Mouse (Mus musculus): ENCODE data around the gene Nln.
A peak's percentile ranks its signal among the peaks of the same experiment; 100 is the strongest.

The Nln gene

GRCm38 (mm10) chr13:104015246-104016105 lies 93.9 kb downstream of the Nln start:
- DNase-seq (ENCODE audit: low spot score), result no peak

GRCm38 (mm10) chr13:104014038-104014437 lies 95.4 kb downstream of the Nln start:
- DNase-seq (ENCODE audit: low spot score), result no peak

- no peak for DNase-seq (ENCODE audit: low spot score)
These were observed 96.0 kb downstream of the Nln start for GRCm38 (mm10) chr13:104013380-104013779.

- DNase-seq (ENCODE audit: low spot score), result no peak
These were observed 97.1 kb downstream of the Nln start for GRCm38 (mm10) chr13:104012214-104012833.

- no peak for DNase-seq (ENCODE audit: low spot score)
These were observed 98.1 kb downstream of the Nln start for GRCm38 (mm10) chr13:104011289-104011688.

- no peak for DNase-seq (ENCODE audit: low spot score)
These were observed 104.1 kb downstream of the Nln start for GRCm38 (mm10) chr13:104005231-104005845.

GRCm38 (mm10) chr13:103994085-103994455 lies 115.3 kb downstream of the Nln start:
- DNase-seq (ENCODE audit: low spot score), result no peak

- DNase-seq (ENCODE audit: low spot score), result no peak
These were observed 116.0 kb downstream of the Nln start for GRCm38 (mm10) chr13:103993142-103994084.

GRCm38 (mm10) chr13:103986660-103987059 lies 122.8 kb downstream of the Nln start:
- DNase-seq (ENCODE audit: low spot score), result no peak

GRCm38 (mm10) chr13:103985510-103986278 lies 123.7 kb downstream of the Nln start:
- peak; percentile 54 for DNase-seq (ENCODE audit: low spot score)

- no peak for DNase-seq (ENCODE audit: low spot score)
These were observed 127.0 kb downstream of the Nln start for GRCm38 (mm10) chr13:103982376-103982775.

- no peak for DNase-seq (ENCODE audit: low spot score)
These were observed 129.0 kb downstream of the Nln start for GRCm38 (mm10) chr13:103980414-103980813.

GRCm38 (mm10) chr13:103978286-103978866 lies 131.0 kb downstream of the Nln start:
- DNase-seq (ENCODE audit: low spot score), result no peak

- DNase-seq (ENCODE audit: low spot score), result no peak
These were observed 131.6 kb downstream of the Nln start for GRCm38 (mm10) chr13:103977844-103978243.

- DNase-seq (ENCODE audit: low spot score), result no peak
These were observed 133.2 kb downstream of the Nln start for GRCm38 (mm10) chr13:103976181-103976724.

- no peak for DNase-seq (ENCODE audit: low spot score)
These were observed 134.3 kb downstream of the Nln start for GRCm38 (mm10) chr13:103975101-103975500.

- DNase-seq (ENCODE audit: low spot score), result no peak
These were observed 135.4 kb downstream of the Nln start for GRCm38 (mm10) chr13:103973977-103974376.
